Mouse (Mus musculus) embryonic facial prominence, embryonic 15.5 days (tissue): ENCODE measurements around the gene Tex13c2. TPM values are rescaled to one million over a fixed set of nuclear protein-coding genes. Genes with fewer than 3 reads are reported as not detected.

Experiments used
- ATAC-seq: fragments of 200-750 bp; cut with Nextera tagmentation; 2 replicates; pipeline ENCODE4 v1.8.0; 2017; ENCODE audit warnings: low read depth, moderate TSS enrichment; ENCODE audit not compliant: insufficient number of reproducible peaks, low FRiP score, low TSS enrichment
- H3K27ac ChIP-seq: fragments of 300-500 bp; sonication (generic); replicated peaks from 2 replicates; pipeline ENCODE4 v1.5.1; 2015; ENCODE audit warnings: mild to moderate bottlenecking, inconsistent platforms
- H3K27me3 ChIP-seq: fragments of 300-500 bp; sonication (generic); 2 replicates; pipeline ENCODE4 v1.6.1; 2015; ENCODE audit warnings: inconsistent platforms
- H3K36me3 ChIP-seq: fragments of 300-500 bp; sonication (generic); 2 replicates; pipeline ENCODE4 v1.6.1; 2015; ENCODE audit warnings: mild to moderate bottlenecking, inconsistent platforms
- H3K4me1 ChIP-seq: fragments of 300-500 bp; sonication (generic); 2 replicates; pipeline ENCODE4 v1.6.1; 2015; ENCODE audit warnings: inconsistent platforms
- H3K4me2 ChIP-seq: fragments of 300-500 bp; sonication (generic); replicated peaks from 2 replicates; pipeline ENCODE4 v1.6.1; 2015; ENCODE audit warnings: mild to moderate bottlenecking, inconsistent platforms
- H3K4me3 ChIP-seq: fragments of 300-500 bp; sonication (generic); replicated peaks from 2 replicates; pipeline ENCODE4 v1.5.1; 2015; ENCODE audit warnings: mild to moderate bottlenecking, inconsistent platforms
- H3K9ac ChIP-seq: fragments of 300-500 bp; sonication (generic); 2 replicates; pipeline ENCODE4 v1.6.1; 2015; ENCODE audit warnings: inconsistent platforms
- H3K9me3 ChIP-seq: fragments of 300-500 bp; sonication (generic); replicated peaks from 2 replicates; pipeline ENCODE4 v1.6.1; 2016; ENCODE audit warnings: inconsistent platforms
- WGBS: fragments of 180-500 bp; shearing (Covaris S2); methylation state at CpG from one replicate; pipeline ENCODE4 v1.1.7; 2015; 5-methylcytosine and 5-hydroxymethylcytosine counted together
- polyA plus RNA-seq: library from polyadenylated mRNA; unstranded; fragments of >200 nt; fragmentation: Nextera tagmentation; extraction: Ambion mirVana; gene quantifications from 2 replicates; pipeline ENCODE4 v1.2.1, GENCODE M21; 2015

Tex13c2 gene
- polyA plus RNA-seq, 1 experiment from 2014 or later = not detected

DNA sequence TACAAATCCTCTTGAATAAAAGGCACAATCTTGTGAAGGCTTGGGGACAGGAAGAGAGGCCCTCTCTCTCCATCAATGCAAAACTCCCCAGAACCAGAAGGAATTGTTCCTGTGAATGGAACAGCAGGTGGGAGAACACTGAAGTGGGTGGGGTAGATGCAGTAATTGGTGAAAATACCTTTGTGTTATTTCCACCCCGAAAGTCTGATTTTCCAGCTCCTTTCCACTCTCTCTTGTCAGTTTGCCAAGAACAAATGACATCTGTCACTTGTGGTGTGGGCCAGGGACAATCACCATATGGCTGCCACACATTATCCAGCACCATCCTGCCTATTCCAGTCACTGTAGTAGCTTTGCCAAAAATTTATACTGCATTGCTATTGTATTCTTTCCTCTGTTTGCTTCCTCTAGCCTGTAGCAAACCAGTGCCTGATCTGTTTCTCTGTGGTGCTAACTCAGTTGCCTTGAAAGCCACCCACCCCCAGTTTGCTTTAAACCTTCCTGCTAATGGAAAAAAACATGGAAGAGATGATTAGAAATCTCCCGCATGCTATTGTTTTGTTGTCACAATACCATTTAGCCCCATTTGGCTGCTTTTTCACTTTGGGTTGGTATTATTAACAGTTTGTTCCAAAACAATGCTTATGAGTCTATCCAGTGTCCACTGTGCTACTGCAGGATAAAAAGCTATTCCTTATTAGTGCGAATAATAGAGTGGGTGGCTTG is 50.7 kb downstream of the Tex13c2 start:
- H3K27me3 ChIP-seq = no peaks in the 10 kb centered on the region
- ATAC-seq = no peak
- peak overlapping the region; percentile 31 for H3K4me3 ChIP-seq

DNA sequence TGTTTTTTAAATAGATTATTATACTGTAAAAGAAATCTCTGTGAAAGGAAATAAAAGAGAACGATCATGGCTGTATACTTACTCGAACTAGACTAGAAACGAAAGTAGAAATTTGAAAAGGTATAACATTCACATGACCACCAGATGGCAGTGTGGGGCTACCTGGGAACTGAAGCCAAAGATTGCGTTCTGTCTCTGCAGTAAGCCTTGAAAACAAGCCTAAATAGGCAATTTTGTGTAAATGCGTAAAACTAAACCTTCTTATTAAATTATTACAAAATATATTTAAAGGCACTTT is 51.2 kb downstream of the Tex13c2 start:
- WGBS = 22% methylated on average over 5 of the region's 5 CpGs

More for the DNA sequence above, 50.7 kb downstream of the Tex13c2 start:
- Histone ChIP-seq H3K27ac (no peak overlapping the region), H3K36me3 (no peaks in the 10 kb centered on the region), H3K4me2 (peak overlapping the region; percentile 24), H3K9me3 (no peaks in the 10 kb centered on the region), H3K9ac (no peak overlapping the region), H3K4me1 (no peaks in the 10 kb centered on the region)
- WGBS = 27% methylated on average over 3 of the region's 3 CpGs

More for the DNA sequence above, 51.2 kb downstream of the Tex13c2 start:
- ATAC-seq = no peak
- Histone ChIP-seq H3K4me1 (no peaks in the 10 kb centered on the region), H3K4me2 (peak overlapping the region; percentile 24; the same call in 1 of the 2 replicates), H3K9me3 (no peaks in the 10 kb centered on the region), H3K27ac (no peak overlapping the region), H3K9ac (no peak overlapping the region), H3K4me3 (peak overlapping the region; percentile 31), H3K36me3 (no peaks in the 10 kb centered on the region), H3K27me3 (no peaks in the 10 kb centered on the region)

Other genes with a start within 250 kb of the Tex13c2 start
- gene Sh2d1a, start 12.8 kb downstream of the Tex13c2 start, polyA plus RNA-seq = 1.0 and 1.1 TPM in 2 replicates